Mouse (Mus musculus) kidney, embryonic 14.5 days (tissue): ENCODE data around the gene Icosl. TPM values are rescaled to one million over a fixed set of nuclear protein-coding genes. Genes with fewer than 3 reads are reported as not detected.

Experiments
- ATAC-seq: fragments of 200-750 bp; cut with Nextera tagmentation; 2 replicates; pipeline ENCODE4 v1.8.0; 2017; ENCODE audit warnings: moderate number of reproducible peaks, mild to moderate bottlenecking, moderate TSS enrichment, moderate library complexity; ENCODE audit not compliant: low FRiP score, low TSS enrichment
- H3K27ac ChIP-seq: fragments of 300-500 bp; sonication (generic); 2 replicates; pipeline ENCODE4 v1.5.1; 2014; ENCODE audit warnings: low read depth, mild to moderate bottlenecking, low read length, moderate library complexity, mixed read lengths
- H3K27me3 ChIP-seq: fragments of 300-500 bp; sonication (generic); 2 replicates; pipeline ENCODE4 v1.6.1; 2014; ENCODE audit warnings: mild to moderate bottlenecking, low read length; ENCODE audit not compliant: control insufficient read depth, insufficient read depth
- H3K36me3 ChIP-seq: fragments of 300-500 bp; sonication (generic); 2 replicates; pipeline ENCODE4 v1.6.1; 2014; ENCODE audit warnings: low read length, mixed read lengths; ENCODE audit not compliant: control insufficient read depth, insufficient read depth
- H3K4me1 ChIP-seq: fragments of 300-500 bp; sonication (generic); 2 replicates; pipeline ENCODE4 v1.6.1; 2014; ENCODE audit warnings: low read length, mixed read lengths; ENCODE audit not compliant: control insufficient read depth, insufficient read depth
- H3K4me2 ChIP-seq: fragments of 300-500 bp; sonication (generic); replicated peaks from 2 replicates; pipeline ENCODE4 v1.6.1; 2014; ENCODE audit warnings: low read depth, mild to moderate bottlenecking, low read length
- H3K4me3 ChIP-seq: fragments of 300-500 bp; sonication (generic); 2 replicates; pipeline ENCODE4 v1.5.1; 2014; ENCODE audit warnings: mild to moderate bottlenecking, low read length
- H3K9ac ChIP-seq: fragments of 300-500 bp; sonication (generic); 2 replicates; pipeline ENCODE4 v1.6.1; 2014; ENCODE audit warnings: low read depth, mild to moderate bottlenecking, low read length, moderate library complexity
- H3K9me3 ChIP-seq: fragments of 300-500 bp; sonication (generic); 2 replicates; pipeline ENCODE4 v1.6.1; 2016; ENCODE audit warnings: low read length; ENCODE audit not compliant: control insufficient read depth
- WGBS: fragments of 180-500 bp; shearing (Covaris S2); extraction: QIAGEN DNeasy Blood & Tissue Kit; methylation state at CpG from one replicate; pipeline ENCODE4 v1.1.7; 2014; 5-methylcytosine and 5-hydroxymethylcytosine counted together
- polyA plus RNA-seq: library from polyadenylated mRNA; unstranded; fragments of >200 nt; fragmentation: Nextera tagmentation; extraction: Ambion mirVana; gene quantifications from 2 replicates; pipeline ENCODE4 v1.2.1, GENCODE M21; 2014

Icosl gene
- polyA plus RNA-seq, 1 experiment from 2014 or later = 4.8 TPM

DNA sequence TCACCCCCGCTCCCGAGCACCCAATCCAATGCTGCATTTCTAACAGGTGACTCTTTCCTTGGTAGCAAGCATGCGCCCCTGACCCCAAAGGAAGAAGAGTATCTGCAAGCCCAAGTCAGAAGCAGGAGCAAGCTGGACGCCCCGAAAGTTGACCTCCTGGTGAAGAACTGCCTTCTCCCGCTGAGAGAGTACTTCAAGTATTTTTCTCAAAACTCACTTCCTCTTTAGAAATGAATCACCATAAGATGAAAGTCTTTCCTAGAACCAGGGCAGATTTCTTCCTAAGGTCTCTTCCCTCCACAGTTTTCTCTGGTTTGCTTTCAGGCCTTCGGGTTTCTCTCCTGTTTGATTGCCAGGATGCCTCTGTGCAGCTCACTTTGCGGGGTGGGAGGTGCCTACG lies 6.0 kb upstream of the Icosl start:
- H3K9ac ChIP-seq = no peak overlapping the region
- H3K4me1 ChIP-seq = no peaks in the 10 kb centered on the region
- H3K4me2 ChIP-seq = no peak overlapping the region
- no peak overlapping the region for H3K27ac ChIP-seq
- H3K27me3 ChIP-seq = no peaks in the 10 kb centered on the region
- H3K4me3 ChIP-seq = no peak overlapping the region
- H3K36me3 ChIP-seq = no peaks in the 10 kb centered on the region
- 87% methylated on average over 9 of the region's 9 CpGs for WGBS
- ATAC-seq = no peak
- H3K9me3 ChIP-seq = no peaks in the 10 kb centered on the region

DNA sequence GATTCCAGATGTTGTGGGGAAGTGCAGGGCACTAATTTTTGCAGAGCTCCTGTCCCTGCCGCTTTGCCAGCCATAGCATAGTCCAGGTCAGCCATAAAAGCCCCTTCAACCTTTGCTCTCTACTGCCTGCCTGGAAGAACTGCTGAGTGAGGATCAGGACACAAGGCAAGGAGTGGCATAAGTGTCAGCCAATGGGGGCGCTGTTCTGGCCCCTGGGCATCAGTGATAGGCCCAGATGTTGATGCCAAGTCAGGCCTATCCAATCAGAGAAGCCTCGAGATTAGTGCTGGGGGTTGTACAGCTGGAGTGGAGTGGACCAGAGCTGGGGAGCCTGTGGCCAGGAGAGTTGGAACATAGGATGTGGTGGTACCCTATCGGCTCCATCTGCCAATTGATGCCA lies 1.9 kb upstream of the Icosl start:
- Histone ChIP-seq H3K4me3 (no peak overlapping the region), H3K27ac (no peak overlapping the region), H3K9ac (no peak overlapping the region), H3K27me3 (no peaks in the 10 kb centered on the region), H3K4me1 (peaks cover 6% of the 10 kb centered on the region), H3K36me3 (no peaks in the 10 kb centered on the region), H3K4me2 (no peak overlapping the region), H3K9me3 (no peaks in the 10 kb centered on the region)
- 39% methylated on average over 4 of the region's 4 CpGs for WGBS
- no peak for ATAC-seq

DNA sequence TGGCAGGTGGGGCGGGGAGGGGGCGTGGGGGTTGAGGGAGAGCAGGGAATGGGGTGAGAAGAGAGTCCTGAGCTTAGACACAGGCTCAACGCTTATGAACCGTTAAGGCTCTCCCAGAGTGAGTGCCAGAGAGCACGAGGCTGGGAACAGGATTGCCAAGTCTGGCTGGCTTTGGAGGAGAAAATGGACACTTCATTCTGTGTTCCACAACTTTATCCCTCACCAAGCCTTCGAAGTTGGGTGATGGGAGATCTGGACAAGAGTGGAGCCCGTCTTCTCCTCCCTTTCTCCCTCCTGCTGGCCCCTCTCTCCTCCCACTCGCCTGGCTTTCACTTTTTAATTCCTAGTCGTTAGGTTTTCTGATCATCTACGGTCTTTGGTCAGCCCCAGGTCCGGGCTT lies 561 bp upstream of the Icosl start:
- 16% methylated on average over 11 of the region's 11 CpGs for WGBS
- peak overlapping the region; percentile 99 for H3K4me2 ChIP-seq
- H3K27me3 ChIP-seq = no peaks in the 10 kb centered on the region
- peak overlapping the region; percentile 74 for H3K4me3 ChIP-seq
- H3K9ac ChIP-seq = peak overlapping the region; percentile 68; the same call in 1 of the 2 replicates
- H3K36me3 ChIP-seq = no peaks in the 10 kb centered on the region
- H3K4me1 ChIP-seq = peaks cover 6% of the 10 kb centered on the region
- no peaks in the 10 kb centered on the region for H3K9me3 ChIP-seq
- ATAC-seq = no peak
- H3K27ac ChIP-seq = no peak overlapping the region

DNA sequence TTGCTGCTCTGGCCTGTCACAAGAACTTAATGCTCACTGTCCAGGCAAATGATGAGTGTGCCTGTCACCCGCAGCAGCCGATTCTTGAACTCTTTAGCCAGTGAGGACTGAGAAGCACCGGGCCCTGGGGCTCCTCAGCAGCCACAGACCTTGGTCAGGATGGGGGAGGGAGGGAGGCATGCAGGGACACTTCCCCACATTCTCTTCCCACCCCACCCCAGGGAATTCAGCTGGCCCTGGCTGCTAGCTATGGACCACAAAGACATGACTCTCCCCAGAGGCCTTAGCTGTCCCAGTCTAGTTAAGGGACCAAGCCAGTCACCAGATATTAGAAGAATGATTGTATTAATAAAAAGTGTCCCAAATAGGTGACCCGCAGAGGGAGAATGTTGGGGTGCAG lies 5.0 kb downstream of the Icosl start:
- H3K9ac ChIP-seq = no peak overlapping the region
- ATAC-seq = no peak
- H3K4me2 ChIP-seq = no peak overlapping the region
- H3K4me3 ChIP-seq = no peak overlapping the region
- H3K4me1 ChIP-seq = peaks cover 6% of the 10 kb centered on the region
- WGBS = 75% methylated on average over 4 of the region's 4 CpGs
- H3K27me3 ChIP-seq = no peaks in the 10 kb centered on the region
- no peaks in the 10 kb centered on the region for H3K36me3 ChIP-seq
- no peak overlapping the region for H3K27ac ChIP-seq
- no peaks in the 10 kb centered on the region for H3K9me3 ChIP-seq

DNA sequence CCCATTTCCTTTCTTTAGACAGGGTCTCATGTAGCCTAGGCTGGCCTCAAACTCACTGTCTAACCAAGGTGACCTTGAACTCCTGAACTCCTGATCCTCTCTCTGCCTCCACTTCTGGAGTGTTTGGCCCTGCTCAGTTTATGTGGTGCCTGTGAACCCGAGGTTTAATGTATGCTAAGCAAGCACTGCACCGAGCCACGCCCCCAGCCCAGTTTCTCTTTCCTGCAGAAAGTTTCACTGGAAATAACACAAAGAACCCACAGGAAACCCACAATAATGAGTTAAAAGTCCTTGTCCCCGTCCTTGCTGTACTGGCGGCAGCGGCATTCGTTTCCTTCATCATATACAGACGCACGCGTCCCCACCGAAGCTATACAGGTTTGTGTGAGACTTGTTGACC lies 5.9 kb downstream of the Icosl start:
- no peak for ATAC-seq
- no peak overlapping the region for H3K4me3 ChIP-seq
- peaks cover 2% of the 10 kb centered on the region for H3K4me1 ChIP-seq
- no peak overlapping the region for H3K4me2 ChIP-seq
- WGBS = 88% methylated on average over 11 of the region's 11 CpGs
- no peak overlapping the region for H3K9ac ChIP-seq
- no peak overlapping the region for H3K27ac ChIP-seq
- H3K9me3 ChIP-seq = no peaks in the 10 kb centered on the region
- no peaks in the 10 kb centered on the region for H3K27me3 ChIP-seq
- H3K36me3 ChIP-seq = no peaks in the 10 kb centered on the region

DNA sequence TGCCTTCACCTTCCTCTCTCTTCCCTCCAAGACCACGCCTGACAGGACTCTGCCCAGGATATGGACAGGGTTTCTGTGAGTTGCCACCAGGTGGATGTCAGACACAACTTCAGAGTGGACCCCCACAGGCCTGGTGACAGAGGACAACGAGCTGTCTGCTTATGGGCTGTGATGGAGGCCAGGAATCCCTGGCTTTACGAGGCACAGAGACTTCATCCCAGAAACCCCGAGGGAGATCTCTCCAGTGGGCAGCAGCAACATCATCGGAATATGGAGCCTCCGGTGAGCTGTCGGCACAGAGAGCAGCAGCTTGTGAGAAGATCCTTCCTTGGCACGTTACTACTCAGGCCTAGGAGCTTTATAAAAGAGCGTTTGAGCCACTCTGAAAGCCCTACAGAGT lies 8.8 kb downstream of the Icosl start:
- Histone ChIP-seq H3K4me2 (no peak overlapping the region), H3K4me1 (no peaks in the 10 kb centered on the region), H3K27ac (no peak overlapping the region), H3K9me3 (no peaks in the 10 kb centered on the region), H3K36me3 (no peaks in the 10 kb centered on the region), H3K9ac (no peak overlapping the region), H3K27me3 (no peaks in the 10 kb centered on the region), H3K4me3 (no peak overlapping the region)
- ATAC-seq = no peak
- WGBS = 83% methylated on average over 9 of the region's 9 CpGs

DNA sequence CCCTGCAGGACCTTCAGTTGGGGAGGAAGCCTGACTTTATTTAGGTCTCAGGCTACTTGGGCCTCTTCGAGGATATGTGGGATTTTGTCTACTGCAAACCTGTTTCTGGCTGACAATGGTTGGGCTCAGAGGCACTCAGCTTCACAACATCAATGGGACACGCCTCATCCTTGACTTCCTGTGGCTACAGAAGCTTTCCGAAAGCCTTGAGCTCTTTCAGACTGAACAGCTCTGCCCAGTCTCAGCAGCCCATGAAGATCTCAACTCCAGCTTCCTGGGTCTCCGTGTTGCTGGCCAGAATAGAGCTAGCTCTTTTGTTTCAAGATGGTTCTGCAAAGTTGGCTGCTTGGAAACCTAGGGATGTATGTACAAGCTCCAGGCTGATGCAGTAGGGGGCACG lies 9.2 kb downstream of the Icosl start:
- Histone ChIP-seq H3K27ac (no peak overlapping the region), H3K4me1 (no peaks in the 10 kb centered on the region), H3K9ac (no peak overlapping the region), H3K36me3 (no peaks in the 10 kb centered on the region), H3K4me3 (no peak overlapping the region), H3K9me3 (no peaks in the 10 kb centered on the region), H3K4me2 (no peak overlapping the region), H3K27me3 (no peaks in the 10 kb centered on the region)
- ATAC-seq = no peak
- 78% methylated on average over 5 of the region's 5 CpGs for WGBS

DNA sequence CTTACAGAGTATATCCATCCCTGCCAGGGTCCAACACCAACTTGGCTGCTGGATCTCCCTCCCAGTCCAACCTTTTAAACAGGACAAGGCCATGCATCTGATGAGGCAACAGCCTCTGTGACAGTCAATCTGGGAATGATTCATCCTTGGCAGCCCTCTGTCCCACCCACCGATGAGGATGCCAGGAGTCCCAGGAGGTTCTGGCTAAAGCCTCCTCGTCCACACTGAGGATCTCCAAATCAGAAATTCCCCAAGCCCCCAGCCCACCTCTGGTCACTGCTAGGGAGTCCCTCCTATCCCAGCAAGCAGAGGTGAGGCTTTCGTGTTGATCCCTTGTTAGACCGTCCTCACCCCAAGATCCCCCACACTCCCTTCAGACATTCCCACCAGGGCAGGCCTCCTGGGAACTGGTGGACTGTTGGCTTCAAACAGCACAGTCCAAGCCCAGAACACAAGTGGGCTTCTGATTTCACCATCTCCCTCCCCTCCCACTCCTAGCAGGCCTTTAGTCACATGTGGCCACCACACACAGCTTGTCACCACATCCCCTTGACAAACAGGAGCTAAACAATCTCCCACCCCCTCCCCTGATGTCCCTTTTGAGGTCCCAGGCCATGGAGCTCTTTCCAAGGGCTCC lies 11.0 kb downstream of the Icosl start:
- no peak overlapping the region for H3K9ac ChIP-seq
- WGBS = 89% methylated on average over 4 of the region's 4 CpGs
- H3K27me3 ChIP-seq = no peaks in the 10 kb centered on the region
- no peak overlapping the region for H3K27ac ChIP-seq
- no peak overlapping the region for H3K4me3 ChIP-seq
- H3K4me2 ChIP-seq = no peak overlapping the region
- no peaks in the 10 kb centered on the region for H3K36me3 ChIP-seq
- H3K4me1 ChIP-seq = no peaks in the 10 kb centered on the region
- H3K9me3 ChIP-seq = no peaks in the 10 kb centered on the region
- no peak for ATAC-seq

DNA sequence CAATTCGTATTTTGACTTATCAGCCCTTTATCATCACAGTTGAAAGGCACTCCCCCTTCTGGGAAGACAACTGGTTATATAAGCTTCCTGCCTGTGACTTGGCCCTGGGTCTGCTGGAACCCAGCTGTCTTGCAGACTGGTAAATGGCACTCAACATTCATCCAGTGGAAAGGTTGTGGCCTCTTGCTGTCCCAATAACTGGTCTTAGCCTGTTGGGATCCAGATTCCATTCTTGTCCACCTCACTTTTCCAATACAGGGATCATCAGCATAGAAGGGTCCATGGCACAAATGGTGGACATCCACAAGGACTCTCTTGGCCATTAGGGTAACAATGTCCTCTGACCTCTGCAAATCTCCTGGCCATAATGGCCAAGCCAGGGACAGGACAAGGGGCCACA lies 15.0 kb downstream of the Icosl start:
- WGBS = 50% methylated on average over 1 of the region's 1 CpGs
- H3K27ac ChIP-seq = no peak overlapping the region
- H3K4me3 ChIP-seq = no peak overlapping the region
- no peaks in the 10 kb centered on the region for H3K27me3 ChIP-seq
- no peak overlapping the region for H3K4me2 ChIP-seq
- no peak overlapping the region for H3K9ac ChIP-seq
- H3K4me1 ChIP-seq = no peaks in the 10 kb centered on the region
- H3K9me3 ChIP-seq = no peaks in the 10 kb centered on the region
- ATAC-seq = no peak
- H3K36me3 ChIP-seq = no peaks in the 10 kb centered on the region
